Mouse (Mus musculus) ES-E14 (cell line): ENCODE measurements around the gene Coa4.
A peak's percentile ranks its signal among the peaks of the same experiment; 100 is the strongest.

Source experiments
- CHD2 ChIP-seq: IDR thresholded peaks from 2 replicates; pipeline ENCODE4 v1.6.1; 2014; ENCODE audit warnings: mild to moderate bottlenecking, low read depth, low read length, inconsistent platforms
- MAFK ChIP-seq: IDR thresholded peaks from 2 replicates; pipeline ENCODE4 v1.6.1; 2014; ENCODE audit warnings: mild to moderate bottlenecking, low read depth, low read length, inconsistent platforms; ENCODE audit not compliant: insufficient read depth
- ZC3H11A ChIP-seq: IDR thresholded peaks from 2 replicates; pipeline ENCODE4 v1.6.1; 2012; ENCODE audit warnings: low read depth, mild to moderate bottlenecking, inconsistent platforms, low read length, borderline replicate concordance

GRCm38 (mm10) chr7:100570930-100571715 is 34.3 kb downstream of the Coa4 start:
- no peak for TF ChIP-seq ZC3H11A
- TF ChIP-seq MAFK = peak; percentile 87
- TF ChIP-seq CHD2 = no peak
